Comparison of ENCODE assay signal across 16 mouse cellular contexts in genomic region chr7:78440476-78440875, GRCm38 (mm10).
DNase-seq lines count a peak whose midpoint lies in the region; ATAC-seq lines count a peak whose summit lies in the region.
"Had no signal": no experiment of that assay in that cellular context is flagged by ENCODE, and none has a peak within 500 bp of the region (broad histone marks: within the 10 kb centered on the region; RNA-seq: fewer than 3 reads in every experiment).

No protein-coding gene starts in this region.

- 89% methylated on average over 6 of the region's 6 CpGs for WGBS in neural tube, embryonic 15.5 days

- DNase-seq in frontal cortex, postnatal 14 days (ENCODE audit: low spot score in 2 of 2) = no peak
- DNase-seq in layer of hippocampus, adult 9-11 months = peak; percentile 33
- no peak for DNase-seq in layer of hippocampus, adult 11-12 months (ENCODE audit: low spot score)
- DNase-seq in brain, adult 2 months (ENCODE audit: low read depth, low spot score) = peak; percentile 57
- no peak for DNase-seq in heart, postnatal 25 days (ENCODE audit: low spot score)
- DNase-seq in urinary bladder, postnatal 10 days (ENCODE audit: low spot score) = no peak
- DNase-seq: adrenal gland, adult 2 months; adrenal gland, postnatal 10 days; adrenal gland, postnatal 25 days; forebrain, postnatal 0 days had no signal

- H3K9ac ChIP-seq in neural tube, embryonic 15.5 days (replicated peaks) = no peak overlapping the region
- H3K9ac ChIP-seq: embryonic facial prominence, embryonic 12.5 days; forebrain, embryonic 13.5 days; forebrain, embryonic 15.5 days; forebrain, postnatal 0 days had no signal

- H3K4me1 ChIP-seq in neural tube, embryonic 15.5 days = peaks cover 4% of the 10 kb centered on the region; the same call in 1 of the 2 replicates
- H3K4me1 ChIP-seq: embryonic facial prominence, embryonic 10.5 days; embryonic facial prominence, embryonic 12.5 days; forebrain, embryonic 13.5 days had no signal

- H3K27ac ChIP-seq in neural tube, embryonic 15.5 days (replicated peaks) = peak overlapping the region; percentile 33; the same call in 1 of the 2 replicates
- H3K27ac ChIP-seq: embryonic facial prominence, embryonic 10.5 days; embryonic facial prominence, embryonic 12.5 days; forebrain, embryonic 13.5 days; forebrain, embryonic 15.5 days had no signal

- H3K36me3 ChIP-seq in neural tube, embryonic 15.5 days = peaks cover 20% of the 10 kb centered on the region
- H3K36me3 ChIP-seq: embryonic facial prominence, embryonic 10.5 days; embryonic facial prominence, embryonic 12.5 days had no signal

- ATAC-seq in frontal cortex, adult (ENCODE audit: low TSS enrichment) = 0 out of 2 replicates have a peak, but pooled peaks have one; percentile 28
- ATAC-seq in neural tube, embryonic 15.5 days (ENCODE audit: low FRiP score) = no peak
- ATAC-seq: forebrain, embryonic 13.5 days; forebrain, embryonic 15.5 days; forebrain, postnatal 0 days had no signal

- H3K4me3 ChIP-seq in neural tube, embryonic 15.5 days (replicated peaks) = no peak overlapping the region
- H3K4me3 ChIP-seq: embryonic facial prominence, embryonic 10.5 days; embryonic facial prominence, embryonic 12.5 days; forebrain, embryonic 13.5 days; forebrain, embryonic 15.5 days had no signal

- intact Hi-C loops in heart, postnatal 25 days (cut with DNase I) = no loop called here

- H3K27me3 ChIP-seq in neural tube, embryonic 15.5 days (replicated peaks) = no peaks in the 10 kb centered on the region
- H3K27me3 ChIP-seq: embryonic facial prominence, embryonic 12.5 days; forebrain, embryonic 13.5 days; forebrain, embryonic 15.5 days had no signal

- no peaks in the 10 kb centered on the region for H3K9me3 ChIP-seq in neural tube, embryonic 15.5 days (replicated peaks)
- H3K9me3 ChIP-seq: embryonic facial prominence, embryonic 10.5 days; embryonic facial prominence, embryonic 12.5 days; forebrain, embryonic 13.5 days; forebrain, embryonic 15.5 days had no signal

- H3K4me2 ChIP-seq in neural tube, embryonic 15.5 days = no peak overlapping the region
- H3K4me2 ChIP-seq: embryonic facial prominence, embryonic 12.5 days; forebrain, embryonic 13.5 days; forebrain, embryonic 15.5 days had no signal

Comparison
In these comparisons a context has a peak if more than half of its experiments do, and no peak if none do; other contexts are left out.
1. DNase-seq: peak in layer of hippocampus, adult 9-11 months (single experiment) and brain, adult 2 months (single experiment); none in frontal cortex, postnatal 14 days (0 of 2), layer of hippocampus, adult 11-12 months (single experiment), heart, postnatal 25 days (single experiment) and urinary bladder, postnatal 10 days (single experiment).